Mouse (Mus musculus) hindbrain, embryonic 12.5 days (tissue): ENCODE data around the gene Gcnt1. TPM values are rescaled to one million over a fixed set of nuclear protein-coding genes. Genes with fewer than 3 reads are reported as not detected.

ENCODE experiments used
- ATAC-seq: fragments of 200-750 bp; cut with Nextera tagmentation; 2 replicates; pipeline ENCODE4 v1.8.0; 2017; ENCODE audit warnings: moderate TSS enrichment; ENCODE audit not compliant: low FRiP score
- H3K27ac ChIP-seq: fragments of 300-500 bp; sonication (generic); 2 replicates; pipeline ENCODE4 v1.5.1; 2016; ENCODE audit warnings: mild to moderate bottlenecking
- H3K27me3 ChIP-seq: fragments of 300-500 bp; sonication (generic); 2 replicates; pipeline ENCODE4 v1.6.1; 2016; ENCODE audit warnings: mild to moderate bottlenecking
- H3K36me3 ChIP-seq: fragments of 300-500 bp; sonication (generic); 2 replicates; pipeline ENCODE4 v1.6.1; 2016; ENCODE audit warnings: mild to moderate bottlenecking
- H3K4me1 ChIP-seq: fragments of 300-500 bp; sonication (generic); 2 replicates; pipeline ENCODE4 v1.6.1; 2016
- H3K4me2 ChIP-seq: fragments of 300-500 bp; sonication (generic); replicated peaks from 2 replicates; pipeline ENCODE4 v1.6.1; 2016; ENCODE audit warnings: mild to moderate bottlenecking
- H3K4me3 ChIP-seq: fragments of 300-500 bp; sonication (generic); 2 replicates; pipeline ENCODE4 v1.5.1; 2016; ENCODE audit warnings: mild to moderate bottlenecking
- H3K9ac ChIP-seq: fragments of 300-500 bp; sonication (generic); 2 replicates; pipeline ENCODE4 v1.6.1; 2016; ENCODE audit warnings: mild to moderate bottlenecking, moderate library complexity
- H3K9me3 ChIP-seq: fragments of 300-500 bp; sonication (generic); replicated peaks from 2 replicates; pipeline ENCODE4 v1.6.1; 2016; ENCODE audit warnings: mild to moderate bottlenecking
- WGBS: fragments of 180-500 bp; shearing (Covaris S2); methylation state at CpG from one replicate; pipeline ENCODE4 v1.1.7; 2016; 5-methylcytosine and 5-hydroxymethylcytosine counted together
- polyA plus RNA-seq: library from polyadenylated mRNA; unstranded; fragments of >200 nt; fragmentation: Nextera tagmentation; extraction: Ambion mirVana; gene quantifications from 2 replicates; pipeline ENCODE4 v1.2.1, GENCODE M21; 2016

The Gcnt1 gene
- polyA plus RNA-seq, 1 experiment from 2014 or later: 6.9 TPM

DNA sequence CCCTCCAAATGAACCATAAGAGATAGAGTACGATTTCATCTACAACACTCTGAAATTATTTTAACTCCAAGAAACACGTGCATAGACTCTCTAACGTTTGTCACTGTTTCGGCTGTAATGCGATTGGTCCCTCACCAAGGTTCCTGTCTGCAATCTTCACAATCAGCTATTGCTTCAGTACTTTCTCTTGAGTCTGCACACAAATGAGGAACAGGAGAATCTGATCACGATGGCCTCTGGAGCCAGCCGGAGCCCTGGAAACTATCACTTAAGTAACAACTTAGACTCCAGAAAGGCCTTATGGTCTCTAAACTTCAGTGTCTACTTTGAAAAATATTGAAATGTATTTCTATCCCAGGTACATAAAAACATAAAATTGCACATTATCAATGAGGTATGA is 27.8 kb downstream of the Gcnt1 start:
- Histone ChIP-seq H3K27me3 (no peaks in the 10 kb centered on the region), H3K9me3 (no peaks in the 10 kb centered on the region), H3K4me3 (no peak overlapping the region), H3K4me2 (no peak overlapping the region), H3K27ac (no peak overlapping the region), H3K36me3 (no peaks in the 10 kb centered on the region), H3K4me1 (no peaks in the 10 kb centered on the region), H3K9ac (no peak overlapping the region)
- ATAC-seq: no peak
- 92% methylated on average over 7 of the region's 7 CpGs for WGBS

DNA sequence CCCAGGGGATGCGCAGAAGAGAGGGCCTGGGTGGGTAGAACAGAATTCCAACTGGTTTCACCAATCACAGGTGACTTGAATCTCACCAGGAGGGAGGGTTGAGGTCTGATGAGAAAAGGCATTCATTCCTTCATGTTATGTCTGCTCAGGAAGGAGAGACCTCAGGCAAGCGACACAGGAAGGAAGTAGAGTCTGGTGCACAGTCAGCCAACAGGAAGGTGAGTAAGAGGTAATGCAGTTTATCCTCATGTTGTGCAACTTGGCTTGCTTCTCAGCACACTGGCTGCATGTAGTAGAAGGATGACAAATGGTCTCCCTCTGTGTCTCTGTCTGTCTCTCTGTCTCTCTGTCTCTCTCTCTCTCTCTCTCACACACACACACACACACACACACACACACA is 33.1 kb downstream of the Gcnt1 start:
- 77% methylated on average over 2 of the region's 2 CpGs for WGBS
- no peak for ATAC-seq

DNA sequence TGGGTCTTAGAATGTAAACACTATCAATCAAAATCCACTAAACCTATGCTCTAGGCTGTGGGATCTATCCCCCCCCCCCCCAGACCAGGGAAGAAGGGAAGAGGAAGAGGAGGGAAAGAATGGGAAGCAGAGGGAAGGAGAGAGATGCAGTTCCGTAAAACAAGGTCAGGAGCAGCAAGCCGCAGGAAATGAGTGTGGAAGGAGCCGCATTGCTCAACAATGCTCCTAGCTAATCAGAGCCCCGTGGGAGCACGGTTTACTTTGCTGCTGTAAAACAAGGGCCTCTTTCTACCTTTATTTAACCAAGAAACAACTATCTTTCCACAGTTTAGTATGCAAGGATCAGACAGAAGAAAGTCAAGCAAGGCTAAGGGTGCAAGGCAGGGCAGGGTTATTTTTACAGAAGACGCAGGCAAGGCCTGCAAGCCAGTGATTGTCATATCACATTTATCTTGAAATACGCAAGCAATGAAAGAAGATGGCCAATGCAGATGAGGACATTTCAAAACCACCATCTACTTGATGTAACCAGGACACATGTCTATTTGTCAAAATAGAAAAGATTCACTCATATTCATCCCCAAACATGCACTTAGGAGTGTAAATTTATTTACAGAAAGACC is 35.5 kb downstream of the Gcnt1 start:
- Histone ChIP-seq H3K36me3 (no peaks in the 10 kb centered on the region), H3K9ac (no peak overlapping the region), H3K27me3 (no peaks in the 10 kb centered on the region), H3K9me3 (no peaks in the 10 kb centered on the region), H3K27ac (no peak overlapping the region), H3K4me2 (no peak overlapping the region), H3K4me1 (peaks cover 6% of the 10 kb centered on the region; the same call in 1 of the 2 replicates), H3K4me3 (no peak overlapping the region)
- WGBS: 66% methylated on average over 7 of the region's 7 CpGs
- no peak for ATAC-seq

More for the DNA sequence above, 33.1 kb downstream of the Gcnt1 start:
- Histone ChIP-seq H3K27me3 (no peaks in the 10 kb centered on the region), H3K9ac (no peak overlapping the region), H3K27ac (no peak overlapping the region), H3K4me2 (no peak overlapping the region), H3K4me1 (peaks cover 6% of the 10 kb centered on the region; the same call in 1 of the 2 replicates), H3K36me3 (no peaks in the 10 kb centered on the region), H3K4me3 (no peak overlapping the region), H3K9me3 (no peaks in the 10 kb centered on the region)

DNA sequence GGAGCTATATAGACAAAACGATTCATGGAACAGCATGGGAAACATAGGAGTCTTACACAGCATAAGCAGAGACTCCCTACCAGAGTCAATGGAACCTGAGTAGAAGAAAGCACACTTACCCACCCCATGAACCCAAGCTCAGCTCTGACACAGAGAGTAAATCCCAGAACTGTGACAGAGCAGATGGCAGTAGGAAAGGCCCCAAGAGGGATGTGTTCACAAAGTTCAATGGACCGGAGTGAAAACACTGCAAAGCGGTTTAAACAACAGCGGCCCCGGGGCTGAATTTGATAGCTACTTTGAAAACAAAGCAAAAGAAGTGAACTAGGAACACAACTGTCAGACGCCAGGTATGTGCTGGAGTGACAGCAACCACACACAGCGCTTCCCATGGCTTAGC is 36.0 kb downstream of the Gcnt1 start:
- Histone ChIP-seq H3K4me3 (no peak overlapping the region), H3K27me3 (no peaks in the 10 kb centered on the region), H3K4me1 (peaks cover 6% of the 10 kb centered on the region; the same call in 1 of the 2 replicates), H3K9ac (no peak overlapping the region; the same call in 1 of the 2 replicates), H3K27ac (no peak overlapping the region), H3K36me3 (no peaks in the 10 kb centered on the region), H3K9me3 (no peaks in the 10 kb centered on the region), H3K4me2 (no peak overlapping the region)
- no peak for ATAC-seq
- 68% methylated on average over 7 of the region's 7 CpGs for WGBS

DNA sequence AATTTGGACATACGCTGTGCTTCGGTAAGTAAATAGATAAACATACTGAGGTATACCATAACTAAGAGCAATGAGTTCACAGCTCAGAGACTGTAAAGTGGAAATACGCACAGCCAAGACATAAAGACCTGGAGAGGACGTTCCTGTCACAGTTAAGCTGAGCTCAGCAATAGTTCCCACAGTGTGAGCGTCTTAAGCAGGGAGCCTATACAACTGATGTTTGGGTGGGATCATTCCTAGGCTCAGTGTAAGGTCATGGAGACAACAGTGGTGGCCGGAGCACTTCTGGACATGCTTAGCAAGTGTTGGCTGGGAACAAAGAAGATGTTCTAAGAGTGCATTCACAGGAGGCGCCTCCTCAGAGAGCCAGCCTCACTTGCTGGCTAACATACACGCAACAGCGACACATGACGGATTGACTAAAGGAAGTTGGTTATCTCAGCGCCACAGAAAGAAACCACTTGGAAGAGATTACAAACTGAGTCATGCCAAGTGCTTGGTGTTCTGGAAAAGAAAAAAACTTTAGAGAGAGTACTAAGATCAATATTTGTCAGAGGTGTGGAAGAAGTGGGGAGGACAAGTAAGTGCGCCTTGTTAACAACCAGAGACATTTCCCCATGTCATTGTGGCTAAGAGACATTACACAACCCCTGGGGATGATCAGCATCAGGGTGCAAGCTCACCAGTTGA is 37.9 kb downstream of the Gcnt1 start:
- no peaks in the 10 kb centered on the region for H3K27me3 ChIP-seq
- H3K4me3 ChIP-seq: no peak overlapping the region
- no peak overlapping the region for H3K9ac ChIP-seq
- H3K27ac ChIP-seq: no peak overlapping the region
- ATAC-seq: no peak
- H3K4me1 ChIP-seq: peaks cover 6% of the 10 kb centered on the region; the same call in 1 of the 2 replicates
- H3K9me3 ChIP-seq: no peaks in the 10 kb centered on the region
- no peaks in the 10 kb centered on the region for H3K36me3 ChIP-seq
- no peak overlapping the region for H3K4me2 ChIP-seq
- 90% methylated on average over 12 of the region's 12 CpGs for WGBS

DNA sequence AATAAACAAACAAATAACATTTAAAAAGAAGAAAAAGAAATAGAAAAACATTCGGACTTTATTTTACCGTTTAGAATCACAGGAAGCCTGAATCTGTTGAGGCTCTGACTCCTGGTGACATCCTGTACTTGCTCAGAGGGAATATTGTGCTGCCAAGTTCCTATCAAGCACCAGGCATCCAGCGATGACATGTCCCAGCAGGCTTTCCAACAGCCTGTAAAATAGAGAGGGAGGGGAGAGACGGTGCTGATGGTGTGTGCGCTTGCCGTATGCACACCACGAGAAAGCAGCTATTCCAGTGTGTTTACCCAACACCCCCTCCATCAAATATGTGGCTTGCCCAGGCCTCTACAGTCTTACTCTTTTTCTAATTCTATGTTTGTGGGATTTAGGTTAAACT is 39.6 kb downstream of the Gcnt1 start:
- Histone ChIP-seq H3K4me1 (peaks cover 6% of the 10 kb centered on the region; the same call in 1 of the 2 replicates), H3K27me3 (no peaks in the 10 kb centered on the region), H3K27ac (no peak overlapping the region), H3K4me2 (no peak overlapping the region), H3K36me3 (no peaks in the 10 kb centered on the region), H3K9ac (no peak overlapping the region), H3K4me3 (no peak overlapping the region), H3K9me3 (no peaks in the 10 kb centered on the region)
- ATAC-seq: no peak
- 76% methylated on average over 7 of the region's 7 CpGs for WGBS

DNA sequence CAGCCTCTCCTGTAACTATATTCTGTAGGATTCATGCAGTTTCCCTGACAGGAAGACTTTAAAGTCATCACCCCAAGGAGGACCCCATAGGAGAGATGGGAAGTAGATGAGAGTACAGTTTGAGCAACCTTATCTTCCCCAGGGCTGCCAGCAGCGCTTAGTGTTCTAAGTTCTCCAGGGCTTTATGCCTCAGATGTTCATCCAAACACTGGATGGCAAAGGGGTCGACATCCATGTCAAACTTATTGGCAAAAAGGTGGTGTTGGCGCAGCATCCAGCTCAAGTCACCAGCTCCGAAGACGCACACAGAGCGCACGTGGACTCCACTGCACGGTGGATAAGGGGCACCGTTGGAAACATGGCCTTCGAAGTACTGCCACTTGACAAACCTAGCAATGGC is 43.7 kb downstream of the Gcnt1 start:
- Histone ChIP-seq H3K9ac (no peak overlapping the region), H3K27ac (no peak overlapping the region), H3K27me3 (no peaks in the 10 kb centered on the region), H3K4me2 (no peak overlapping the region), H3K4me3 (no peak overlapping the region), H3K36me3 (no peaks in the 10 kb centered on the region), H3K9me3 (no peaks in the 10 kb centered on the region), H3K4me1 (no peaks in the 10 kb centered on the region)
- no peak for ATAC-seq
- WGBS: 95% methylated on average over 10 of the region's 10 CpGs

DNA sequence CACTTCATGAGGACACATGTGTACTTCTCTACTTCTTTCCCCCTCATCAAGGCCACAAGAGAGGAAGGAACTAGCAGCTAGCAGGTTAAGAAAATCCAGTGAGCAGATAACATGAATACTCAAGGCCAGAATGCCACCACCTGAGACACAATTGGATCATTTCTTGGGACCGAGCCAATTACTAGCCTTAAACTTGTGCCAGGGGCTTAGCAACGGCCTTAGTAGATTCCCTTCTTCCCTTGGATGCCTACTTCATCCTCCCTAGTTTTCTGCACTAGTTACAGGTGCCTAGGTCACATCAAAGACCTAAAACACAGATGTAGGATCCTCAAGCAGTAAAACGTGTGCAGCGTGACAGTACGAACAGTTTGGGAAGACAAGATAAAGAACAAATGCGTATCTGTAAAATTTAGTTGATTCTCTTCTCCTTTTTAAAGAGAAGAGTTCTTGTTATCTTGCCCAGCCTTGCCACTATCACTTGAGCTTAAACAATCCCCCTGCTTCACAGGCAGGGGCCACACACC is 44.7 kb downstream of the Gcnt1 start:
- no peaks in the 10 kb centered on the region for H3K27me3 ChIP-seq
- no peak overlapping the region for H3K27ac ChIP-seq
- H3K9me3 ChIP-seq: no peaks in the 10 kb centered on the region
- no peaks in the 10 kb centered on the region for H3K4me1 ChIP-seq
- no peak overlapping the region for H3K4me2 ChIP-seq
- WGBS: 96% methylated on average over 6 of the region's 6 CpGs
- no peaks in the 10 kb centered on the region for H3K36me3 ChIP-seq
- H3K4me3 ChIP-seq: no peak overlapping the region
- H3K9ac ChIP-seq: no peak overlapping the region
- ATAC-seq: no peak

DNA sequence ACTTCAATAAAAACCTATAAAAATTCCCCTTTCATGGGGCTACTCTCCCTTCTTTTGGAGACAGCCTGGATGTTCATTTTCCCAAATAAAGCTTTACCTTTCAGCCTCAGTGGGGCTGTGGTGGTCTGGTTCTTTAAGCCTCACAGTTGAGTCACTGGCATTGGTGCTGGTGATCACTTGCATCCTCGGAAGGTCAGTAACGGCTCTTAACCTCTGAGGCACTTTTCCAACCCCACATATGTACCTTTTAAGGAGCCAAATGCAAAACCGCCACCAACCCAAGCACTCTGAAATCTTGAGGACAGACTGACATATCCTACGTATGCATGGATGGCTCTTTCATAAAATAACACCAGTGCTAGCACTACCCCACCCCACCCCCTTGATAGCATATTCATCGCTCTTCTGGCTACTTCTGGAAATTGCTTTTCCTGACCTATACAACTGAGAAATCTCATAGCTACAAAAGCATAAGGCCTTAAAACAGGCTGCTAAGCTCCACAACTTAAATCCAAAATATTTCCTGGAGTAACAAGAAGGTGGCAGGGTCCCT is 48.9 kb downstream of the Gcnt1 start:
- no peak overlapping the region for H3K4me3 ChIP-seq
- no peaks in the 10 kb centered on the region for H3K36me3 ChIP-seq
- no peak overlapping the region for H3K9ac ChIP-seq
- H3K27me3 ChIP-seq: no peaks in the 10 kb centered on the region
- no peak for ATAC-seq
- H3K4me2 ChIP-seq: no peak overlapping the region
- H3K9me3 ChIP-seq: no peaks in the 10 kb centered on the region
- H3K27ac ChIP-seq: no peak overlapping the region
- H3K4me1 ChIP-seq: no peaks in the 10 kb centered on the region
- 86% methylated on average over 5 of the region's 5 CpGs for WGBS

DNA sequence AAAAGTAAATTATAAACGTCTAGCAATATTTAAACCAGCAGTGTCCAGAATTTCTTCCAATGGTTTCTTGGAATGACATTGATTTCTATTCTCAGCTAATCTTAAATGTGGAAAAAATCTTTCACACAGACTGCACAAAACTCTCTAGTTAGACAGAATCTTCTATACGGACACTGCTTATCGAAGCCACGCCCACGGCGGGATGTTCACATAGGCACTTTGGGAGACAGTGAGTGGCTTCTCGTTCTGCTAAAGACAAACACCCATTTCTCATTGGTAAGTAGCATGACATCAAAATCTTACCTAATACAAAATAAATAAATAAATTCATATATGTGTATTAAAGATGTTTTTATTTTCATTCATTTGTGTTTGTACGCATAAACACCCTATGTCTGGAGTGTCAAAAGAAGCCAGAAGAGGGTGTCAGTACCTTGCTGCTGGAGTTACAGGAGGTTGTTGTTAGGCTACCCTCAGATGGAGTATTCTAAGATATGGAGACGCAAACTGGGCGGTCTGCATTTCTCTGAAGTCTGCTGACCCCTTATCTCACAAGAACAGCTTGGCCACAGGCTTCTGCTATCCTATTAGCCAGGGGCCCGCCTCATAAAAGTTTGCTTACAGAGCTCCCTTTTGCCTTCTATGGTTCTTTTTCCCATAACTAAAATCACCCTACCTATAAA is 49.5 kb downstream of the Gcnt1 start:
- Histone ChIP-seq H3K36me3 (no peaks in the 10 kb centered on the region), H3K27me3 (no peaks in the 10 kb centered on the region), H3K9me3 (no peaks in the 10 kb centered on the region), H3K4me1 (no peaks in the 10 kb centered on the region), H3K4me2 (no peak overlapping the region), H3K4me3 (no peak overlapping the region), H3K9ac (no peak overlapping the region), H3K27ac (no peak overlapping the region)
- ATAC-seq: no peak
- WGBS: 95% methylated on average over 11 of the region's 11 CpGs

DNA sequence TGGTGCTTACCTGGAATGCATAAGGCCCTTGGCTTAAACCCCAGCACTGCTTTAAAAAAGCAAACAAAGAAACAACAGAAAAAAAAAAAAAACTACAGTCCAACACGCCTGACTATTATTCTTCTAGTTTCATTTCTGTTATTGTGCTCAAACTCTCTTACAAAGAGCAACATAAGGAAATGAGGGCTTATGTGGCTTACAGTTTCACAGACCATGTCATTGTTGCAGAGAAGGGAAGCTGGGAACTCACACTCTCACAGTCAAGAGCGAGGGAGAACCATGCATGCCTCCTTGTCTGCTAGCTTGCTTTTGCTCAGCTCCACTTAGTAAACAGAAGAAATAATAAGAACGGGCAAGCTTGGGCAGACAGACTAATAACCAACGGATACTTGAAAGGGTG is 52.9 kb downstream of the Gcnt1 start:
- Histone ChIP-seq H3K27me3 (no peaks in the 10 kb centered on the region), H3K36me3 (no peaks in the 10 kb centered on the region), H3K4me1 (no peaks in the 10 kb centered on the region), H3K4me3 (no peak overlapping the region), H3K9me3 (no peaks in the 10 kb centered on the region), H3K27ac (no peak overlapping the region), H3K4me2 (no peak overlapping the region), H3K9ac (no peak overlapping the region)
- 95% methylated on average over 4 of the region's 4 CpGs for WGBS
- no peak for ATAC-seq

DNA sequence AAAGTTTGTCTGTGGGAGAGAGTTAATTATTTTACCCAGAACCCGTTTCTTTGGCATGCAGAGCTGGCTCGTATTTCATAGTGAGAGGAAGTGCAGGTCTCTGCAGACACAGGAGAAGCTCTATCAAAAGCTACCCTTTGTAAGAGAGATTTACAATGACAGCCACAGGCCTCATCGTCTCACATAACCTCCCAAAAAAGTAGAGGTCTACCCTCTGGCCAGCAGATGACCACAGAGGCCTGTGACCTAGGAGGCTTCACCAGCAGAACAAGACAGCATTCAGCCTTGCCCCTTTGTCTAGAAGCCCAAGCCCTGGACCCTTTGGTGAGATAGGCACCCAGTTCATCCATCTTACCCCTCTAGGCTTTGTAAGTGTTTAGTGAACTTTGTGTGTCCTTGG is 53.9 kb downstream of the Gcnt1 start:
- Histone ChIP-seq H3K4me2 (no peak overlapping the region), H3K9ac (no peak overlapping the region), H3K27me3 (no peaks in the 10 kb centered on the region), H3K9me3 (no peaks in the 10 kb centered on the region), H3K4me1 (no peaks in the 10 kb centered on the region), H3K27ac (no peak overlapping the region), H3K4me3 (no peak overlapping the region), H3K36me3 (no peaks in the 10 kb centered on the region)
- WGBS: 37% methylated on average over 3 of the region's 3 CpGs
- no peak for ATAC-seq
